Mouse (Mus musculus): Measurements from ENCODE around the gene Rfx7.

DNA sequence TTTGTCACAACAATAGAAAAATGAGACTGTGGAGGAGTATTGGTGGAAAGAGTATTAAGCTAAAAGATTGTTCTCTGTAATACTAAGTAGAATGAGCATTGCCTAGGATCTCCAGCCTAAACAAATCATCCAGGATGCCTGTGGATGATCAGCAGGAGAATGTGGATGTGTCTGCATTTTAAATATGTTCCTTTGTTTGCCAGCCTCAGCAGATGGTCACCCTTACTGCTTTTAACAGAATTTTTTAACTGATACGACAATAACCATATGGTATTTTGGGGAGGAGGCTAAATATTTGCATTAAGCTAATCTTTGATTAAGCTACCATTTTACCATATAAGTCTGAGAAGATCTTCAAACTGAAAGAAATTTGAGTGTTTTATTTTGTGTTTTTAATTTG lies 95.6 kb downstream of the Rfx7 start:
- no peak for TF ChIP-seq EP300 (IDR thresholded peaks at IDR 0.05; ENCODE audit: insufficient read depth, low read depth, low read length)
- TF ChIP-seq CTCF (IDR thresholded peaks at IDR 0.05; ENCODE audit: low read depth, low read length) = no peak
- TF ChIP-seq POLR2A (IDR thresholded peaks at IDR 0.05; ENCODE audit: insufficient read depth, low read length) = no peak
